Mouse (Mus musculus) erythroblast, embryonic 14.5 days (primary cell): ENCODE data around the gene Pak1. TPM values are rescaled to one million over a fixed set of nuclear protein-coding genes. Genes with fewer than 3 reads are reported as not detected.

Experiments used
- H3K27me3 ChIP-seq: 2 replicates; pipeline ENCODE4 v1.6.1; 2012; ENCODE audit warnings: inconsistent platforms; ENCODE audit not compliant: control insufficient read depth
- H3K36me3 ChIP-seq: 2 replicates; pipeline ENCODE4 v1.6.1; 2012; ENCODE audit warnings: mild to moderate bottlenecking, inconsistent platforms; ENCODE audit not compliant: control insufficient read depth
- H3K4me1 ChIP-seq: 2 replicates; pipeline ENCODE4 v1.6.1; 2012; ENCODE audit warnings: inconsistent platforms; ENCODE audit not compliant: control insufficient read depth
- H3K4me3 ChIP-seq: replicated peaks from 2 replicates; pipeline ENCODE3; 2012; ENCODE audit warnings: moderate library complexity, mild to moderate bottlenecking, inconsistent platforms
- H3K9me3 ChIP-seq: 2 replicates; pipeline ENCODE4 v1.6.1; 2012; ENCODE audit warnings: low read length, inconsistent platforms, mixed read lengths; ENCODE audit not compliant: control insufficient read depth
- GATA1 ChIP-seq: IDR thresholded peaks from 2 replicates; pipeline ENCODE4 v1.6.1; 2012; ENCODE audit warnings: low read length, inconsistent platforms, mixed read lengths
- TAL1 ChIP-seq: IDR thresholded peaks from 3 replicates; pipeline ENCODE4 v1.6.1; 2012; ENCODE audit warnings: low read length, inconsistent platforms, mixed read lengths
- polyA plus RNA-seq: library from polyadenylated mRNA; stranded (reverse); fragments of >175 nt; gene quantifications from 2 replicates; pipeline ENCODE4 v1.2.3, GENCODE M21; 2012

The Pak1 gene
- polyA plus RNA-seq, 1 experiment = 0.06 TPM

GRCm38 (mm10) chr7:97804245-97805066, 16.1 kb downstream of the Pak1 start:
- TF ChIP-seq TAL1 (no peak), GATA1 (no peak)
- H3K27me3 ChIP-seq = no peaks in the 10 kb centered on the region
- H3K4me1 ChIP-seq = no peaks in the 10 kb centered on the region
- H3K4me3 ChIP-seq = no peak overlapping the region
- H3K36me3 ChIP-seq = no peaks in the 10 kb centered on the region
- no peaks in the 10 kb centered on the region for H3K9me3 ChIP-seq

GRCm38 (mm10) chr7:97805067-97805365, 16.7 kb downstream of the Pak1 start:
- H3K27me3 ChIP-seq = no peaks in the 10 kb centered on the region
- no peaks in the 10 kb centered on the region for H3K4me1 ChIP-seq
- no peaks in the 10 kb centered on the region for H3K36me3 ChIP-seq
- no peak overlapping the region for H3K4me3 ChIP-seq
- TF ChIP-seq GATA1 (no peak), TAL1 (no peak)
- H3K9me3 ChIP-seq = no peaks in the 10 kb centered on the region

- no peak overlapping the region for H3K4me3 ChIP-seq
- TF ChIP-seq TAL1 (no peak), GATA1 (no peak)
Measured at GRCm38 (mm10) chr7:97809307-97809706, 21.0 kb downstream of the Pak1 start.

GRCm38 (mm10) chr7:97821875-97822274, 33.5 kb downstream of the Pak1 start:
- H3K4me3 ChIP-seq = no peak overlapping the region
- H3K27me3 ChIP-seq = no peaks in the 10 kb centered on the region
- no peaks in the 10 kb centered on the region for H3K9me3 ChIP-seq
- TF ChIP-seq GATA1 (no peak), TAL1 (no peak)
- H3K4me1 ChIP-seq = no peaks in the 10 kb centered on the region
- no peaks in the 10 kb centered on the region for H3K36me3 ChIP-seq

More at GRCm38 (mm10) chr7:97809307-97809706, 21.0 kb downstream of the Pak1 start:
- Histone ChIP-seq H3K4me1 (no peaks in the 10 kb centered on the region), H3K9me3 (no peaks in the 10 kb centered on the region), H3K36me3 (no peaks in the 10 kb centered on the region), H3K27me3 (no peaks in the 10 kb centered on the region)

- TF ChIP-seq TAL1 (no peak), GATA1 (no peak)
Measured at GRCm38 (mm10) chr7:97829091-97829490, 40.8 kb downstream of the Pak1 start.

GRCm38 (mm10) chr7:97830739-97831138, 42.4 kb downstream of the Pak1 start:
- TF ChIP-seq TAL1 (no peak), GATA1 (no peak)
- H3K27me3 ChIP-seq = no peaks in the 10 kb centered on the region
- no peaks in the 10 kb centered on the region for H3K36me3 ChIP-seq
- H3K4me3 ChIP-seq = no peak overlapping the region
- no peaks in the 10 kb centered on the region for H3K9me3 ChIP-seq
- H3K4me1 ChIP-seq = no peaks in the 10 kb centered on the region

More at GRCm38 (mm10) chr7:97829091-97829490, 40.8 kb downstream of the Pak1 start:
- no peaks in the 10 kb centered on the region for H3K27me3 ChIP-seq
- H3K36me3 ChIP-seq = no peaks in the 10 kb centered on the region
- no peak overlapping the region for H3K4me3 ChIP-seq
- no peaks in the 10 kb centered on the region for H3K4me1 ChIP-seq
- H3K9me3 ChIP-seq = no peaks in the 10 kb centered on the region

- no peak for TF ChIP-seq GATA1
- TF ChIP-seq TAL1 = no peak
- Histone ChIP-seq H3K27me3 (no peaks in the 10 kb centered on the region), H3K4me3 (no peak overlapping the region), H3K36me3 (no peaks in the 10 kb centered on the region), H3K9me3 (no peaks in the 10 kb centered on the region), H3K4me1 (no peaks in the 10 kb centered on the region)
Measured at GRCm38 (mm10) chr7:97832987-97833386, 44.6 kb downstream of the Pak1 start.

GRCm38 (mm10) chr7:97838574-97838973, 50.2 kb downstream of the Pak1 start:
- TF ChIP-seq TAL1 = no peak
- no peak for TF ChIP-seq GATA1
- no peak overlapping the region for H3K4me3 ChIP-seq
- H3K27me3 ChIP-seq = no peaks in the 10 kb centered on the region
- no peaks in the 10 kb centered on the region for H3K36me3 ChIP-seq
- H3K9me3 ChIP-seq = no peaks in the 10 kb centered on the region
- peaks cover 11% of the 10 kb centered on the region for H3K4me1 ChIP-seq

GRCm38 (mm10) chr7:97841311-97841710, 53.0 kb downstream of the Pak1 start:
- H3K27me3 ChIP-seq = no peaks in the 10 kb centered on the region
- no peak overlapping the region for H3K4me3 ChIP-seq
- H3K9me3 ChIP-seq = no peaks in the 10 kb centered on the region
- H3K4me1 ChIP-seq = peaks cover 11% of the 10 kb centered on the region
- H3K36me3 ChIP-seq = no peaks in the 10 kb centered on the region
- TF ChIP-seq GATA1 = no peak
- TF ChIP-seq TAL1 = no peak

GRCm38 (mm10) chr7:97842332-97842731, 54.0 kb downstream of the Pak1 start:
- Histone ChIP-seq H3K27me3 (no peaks in the 10 kb centered on the region), H3K36me3 (no peaks in the 10 kb centered on the region), H3K9me3 (no peaks in the 10 kb centered on the region), H3K4me1 (peaks cover 11% of the 10 kb centered on the region), H3K4me3 (no peak overlapping the region)
- no peak for TF ChIP-seq GATA1
- TF ChIP-seq TAL1 = no peak
